Mouse (Mus musculus) thymus, postnatal 10 days (tissue): Measurements from ENCODE around the gene H2-Oa.
"Not testable (repeated sequence)": the region's sequence is repeated elsewhere in the genome, so short reads cannot be mapped to it uniquely, and the experiment has no call there.

Experiments
- DNase-seq, 2 experiments: peaks; one replicate each; pipeline ENCODE4 v3.0.0; 2021; ENCODE audit warnings: low spot score in 2 of 2

H2-Oa gene

GRCm38 (mm10) chr17:34143033-34143432 lies 50.9 kb downstream of the H2-Oa start, which contains the start of gene H2-DMb2:
H2-DMb2 (plus strand) TSS chr17:34143307.
- peak; percentile 75 to 79 for DNase-seq

DNA sequence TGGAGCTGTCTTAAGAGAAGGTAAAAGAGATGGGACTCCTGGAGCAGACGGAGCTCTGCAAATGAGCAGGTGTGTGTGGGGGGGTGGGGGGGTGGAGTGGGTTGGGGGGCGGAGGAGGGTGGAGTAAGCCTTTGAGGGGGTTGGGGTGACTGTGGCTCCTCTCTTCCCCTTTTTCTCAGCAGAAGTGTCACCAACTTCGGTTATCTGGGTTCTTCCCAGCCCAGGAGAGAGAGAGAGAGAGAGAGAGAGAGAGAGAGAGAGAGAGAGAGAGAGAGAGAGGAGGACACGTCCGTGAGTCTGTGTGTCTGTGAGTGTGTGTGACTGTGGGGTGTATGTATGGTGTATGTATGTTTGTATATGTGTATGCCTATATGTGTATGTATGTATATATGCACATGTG lies 51.3 kb downstream of the H2-Oa start:
- no peak for DNase-seq

DNA sequence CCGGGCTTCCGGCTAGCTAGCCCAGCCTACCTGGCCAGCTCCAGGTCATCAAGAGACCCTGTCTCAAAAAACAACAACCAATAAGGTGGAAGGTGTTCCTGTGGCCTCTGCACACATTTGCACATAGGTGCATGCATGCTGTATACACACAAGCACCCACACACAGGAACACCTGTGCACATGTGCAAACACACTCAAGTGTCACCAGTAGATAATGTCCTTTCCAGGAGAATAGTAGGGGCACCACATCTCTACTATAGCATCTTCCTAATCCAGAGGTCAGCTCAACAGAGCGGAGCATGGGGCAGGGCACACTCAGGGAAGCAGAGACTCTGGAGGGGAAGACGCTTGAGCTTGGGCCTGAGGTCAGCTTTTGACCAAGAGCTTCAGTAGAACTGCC lies 52.1 kb downstream of the H2-Oa start:
- DNase-seq, result not testable (repeated sequence)
